Mouse (Mus musculus): ENCODE results near the gene Atg14.

Atg14 gene

DNA sequence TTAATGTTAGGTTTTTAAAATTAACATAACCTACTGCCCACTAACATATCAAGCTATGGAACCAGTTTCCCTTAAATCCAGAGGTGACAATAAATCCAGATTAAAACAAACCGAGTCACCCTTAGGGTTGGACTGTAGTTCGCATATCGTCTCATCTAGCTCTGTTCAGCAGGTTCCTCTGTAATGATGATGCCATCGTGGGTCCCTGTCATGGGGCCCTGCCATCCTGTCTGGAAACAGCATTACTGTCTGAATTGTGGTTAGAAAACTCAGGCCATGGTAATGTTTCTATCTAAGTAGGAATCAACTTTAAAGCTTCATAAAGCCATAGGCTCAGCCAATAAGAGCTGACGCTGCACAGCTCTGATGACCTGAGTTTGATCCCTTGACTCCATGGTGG lies 71.8 kb downstream of the Atg14 start:
- no peak for DNase-seq

DNA sequence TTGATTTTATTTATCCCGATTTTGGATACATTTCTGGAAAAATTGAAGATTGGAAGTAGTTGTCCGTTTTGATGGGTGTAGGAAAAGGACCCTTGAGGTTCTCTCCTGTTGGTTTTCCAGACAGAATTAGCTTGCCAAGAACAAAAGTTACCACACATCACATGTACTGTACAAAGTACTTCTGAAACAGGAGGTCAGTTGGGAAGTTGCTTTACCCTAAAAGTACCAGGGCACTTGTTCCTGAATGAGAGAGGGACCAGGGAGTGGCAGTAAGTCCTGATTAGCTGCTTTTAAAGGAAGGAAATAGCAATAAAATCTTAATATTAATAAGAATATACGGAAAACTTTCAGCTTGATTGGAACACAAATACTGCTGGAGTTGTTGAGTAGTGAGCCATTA lies 73.3 kb downstream of the Atg14 start:
- DNase-seq: no peak

DNA sequence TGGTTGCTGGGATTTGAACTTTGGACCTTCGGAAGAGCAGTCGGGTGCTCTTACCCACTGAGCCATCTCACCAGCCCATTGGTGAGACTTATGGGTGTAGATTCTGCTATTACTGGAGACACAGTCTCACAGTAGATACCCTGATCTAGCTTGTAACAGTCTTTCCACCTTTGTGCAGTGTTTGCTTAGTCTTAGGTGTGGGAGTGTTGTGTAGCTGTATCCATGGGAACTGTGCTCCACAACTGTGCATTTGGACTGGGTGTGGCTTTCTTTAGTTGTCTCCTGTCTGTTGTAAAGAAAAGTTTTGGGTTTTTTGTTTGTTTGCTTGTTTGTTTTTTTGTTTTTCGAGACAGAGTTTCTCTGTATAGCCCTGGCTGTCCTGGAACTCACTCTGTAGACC lies 74.5 kb downstream of the Atg14 start:
- no peak for DNase-seq

DNA sequence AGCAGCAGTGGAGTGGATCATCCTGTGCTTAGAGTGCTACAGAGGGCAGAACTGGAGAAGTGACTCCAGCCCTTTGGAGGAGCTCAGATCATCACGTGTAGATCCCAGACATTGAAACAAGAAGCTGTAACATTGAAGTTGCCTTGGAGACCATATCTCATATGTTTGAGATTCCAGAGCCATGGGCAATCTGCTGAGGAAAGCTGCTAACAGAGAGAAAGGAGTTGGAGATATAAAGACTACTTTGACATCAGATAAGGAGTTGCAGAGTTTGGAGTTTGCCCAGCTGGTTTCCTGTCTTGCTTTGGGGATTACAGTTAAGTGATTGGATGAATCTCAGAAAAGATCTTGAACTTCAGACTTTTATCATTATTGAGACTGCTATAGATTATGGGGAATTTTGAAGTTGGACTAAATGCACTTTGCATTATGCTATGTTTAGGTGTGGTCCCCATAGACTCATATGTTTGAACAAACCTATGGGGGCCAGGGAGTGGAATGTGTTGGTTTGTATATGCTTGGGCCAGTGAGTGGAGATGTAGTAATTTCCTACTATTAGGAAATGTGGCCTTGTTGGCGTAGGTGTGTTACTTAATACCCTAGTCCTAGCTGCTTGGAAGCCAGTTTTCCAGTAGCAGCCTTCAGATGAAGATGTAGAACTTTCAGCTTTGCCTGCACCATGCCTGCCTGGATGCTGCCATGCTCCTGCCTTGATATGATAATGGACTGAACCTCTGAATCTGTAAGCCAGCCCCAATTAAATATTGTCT lies 76.7 kb downstream of the Atg14 start:
- no peak for DNase-seq
